9 mouse cellular contexts compared by ENCODE assay signal in genomic region chr5:32614691-32615090, GRCm38 (mm10). TPM values are rescaled to one million over a fixed set of nuclear protein-coding genes. Genes with fewer than 3 reads are reported as not detected.
DNase-seq lines count a peak whose midpoint lies in the region; TF ChIP-seq lines count a peak whose summit lies in the region.
"Had no signal": no experiment of that assay in that cellular context is flagged by ENCODE, and none has a peak within 500 bp of the region (broad histone marks: within the 10 kb centered on the region; RNA-seq: fewer than 3 reads in every experiment).

No protein-coding gene starts in this region.

- H3K4me1 ChIP-seq in olfactory bulb, adult 2 months (ENCODE audit: control insufficient read depth, insufficient read depth, low read length), result no peaks in the 10 kb centered on the region; the same call in 1 of the 2 replicates

- no peak for TF ChIP-seq POLR2A in olfactory bulb, adult 2 months (IDR thresholded peaks at IDR 0.05; ENCODE audit: insufficient read depth, low read depth, low read length)

- TF ChIP-seq CTCF in olfactory bulb, adult 2 months (IDR thresholded peaks at IDR 0.05; ENCODE audit: insufficient read depth, low read depth, low read length), result no peak

- peak overlapping the region; percentile 84 for H3K27ac ChIP-seq in olfactory bulb, adult 2 months (ENCODE audit: insufficient read depth, low read depth, low read length)
- H3K27ac ChIP-seq: embryonic facial prominence, embryonic 13.5 days had no signal

- 10% methylated on average over 4 of the region's 4 CpGs for WGBS in olfactory bulb, adult 2 months

- no peak overlapping the region for H3K4me3 ChIP-seq in olfactory bulb, adult 2 months (ENCODE audit: insufficient read depth, low read depth, low read length)
- H3K4me3 ChIP-seq: embryonic facial prominence, embryonic 13.5 days had no signal

- peak; percentile 3 to 13 for DNase-seq in gastrocnemius, adult 8-10 months (ENCODE audit: low spot score in 2 of 2)
- no peak for DNase-seq in gastrocnemius, postnatal 4 days (ENCODE audit: low spot score in 2 of 2)
- DNase-seq in brain, adult 2 months (ENCODE audit: low read depth, low spot score), result peak; percentile 92
- peak; percentile 44 to 64 for DNase-seq in frontal cortex, postnatal 10 days (ENCODE audit: low spot score in 2 of 2)
- peak; percentile 47 to 48 for DNase-seq in layer of hippocampus, adult 8-10 months (ENCODE audit: low spot score in 2 of 2)
- DNase-seq in spleen, postnatal 36 days (ENCODE audit: low spot score in 2 of 2), result no peak
- DNase-seq in kidney, adult 8-10 months, result no peak

RNA-seq across cellular contexts. Expression of gene Yes1, which starts 3.7 kb away (rescaled TPM):
- total RNA-seq in gastrocnemius, adult 8-10 months (2022), result 1 to 10 TPM; 7.1 to 9.1 (median 7.7) TPM
- total RNA-seq in gastrocnemius, postnatal 4 days (2021), result 10 to 100 TPM; 30.3 to 35.0 TPM
- 10 to 100 TPM; 12.8 to 15.5 (median 14.2) TPM for total RNA-seq in layer of hippocampus, adult 8-10 months (2022)
- not detected in 2 replicates for polyA plus RNA-seq in olfactory bulb, adult 2 months (2012; ENCODE audit: insufficient read depth, insufficient read length, low replicate concordance, missing spikeins)

Comparison
In these comparisons a context has a peak if more than half of its experiments do, and no peak if none do; other contexts are left out.
1. DNase-seq: peak in gastrocnemius, adult 8-10 months (2 of 2), brain, adult 2 months (single experiment), frontal cortex, postnatal 10 days (2 of 2) and layer of hippocampus, adult 8-10 months (2 of 2); none in gastrocnemius, postnatal 4 days (0 of 2), spleen, postnatal 36 days (0 of 2) and kidney, adult 8-10 months (0 of 2).